Mouse (Mus musculus): ENCODE measurements around the gene Nit2. TPM values are rescaled to one million over a fixed set of nuclear protein-coding genes. Genes with fewer than 3 reads are reported as not detected.

The Nit2 gene
- polyA plus RNA-seq (2014; fragmentation: Nextera tagmentation; extraction: Ambion mirVana): 73.4 and 81.0 TPM in 2 replicates

- Histone ChIP-seq H3K4me1 (ENCODE audit: control insufficient read depth, insufficient read depth, low read length) (0 out of 2 replicates have a peak, but pooled peaks cover 3% of the 10 kb centered on the region), H3K36me3 (ENCODE audit: control insufficient read depth, insufficient read depth, low read length) (peaks cover 45% of the 10 kb centered on the region), H3K4me3 (ENCODE audit: low read depth, low read length) (peak within 1 kb of the TSS; percentile 88), H3K27me3 (replicated peaks; ENCODE audit: control insufficient read depth, insufficient read depth, low read length) (no peaks in the 10 kb centered on the region), H3K9ac (ENCODE audit: low read depth, low read length) (peak within 1 kb of the TSS; percentile 93), H3K27ac (replicated peaks; ENCODE audit: low read depth, low read length) (peak within 1 kb of the TSS; percentile 87), H3K4me2 (ENCODE audit: low read depth, low read length) (peak within 1 kb of the TSS; percentile 72), H3K9me3 (ENCODE audit: control insufficient read depth, low read length) (no peaks in the 10 kb centered on the region)
- DNase-seq (ENCODE audit: low spot score) (peak; percentile 94), ATAC-seq (ENCODE audit: low read depth) (peak; percentile 97)
- under 1% methylated on average over 41 of the region's 58 CpGs for WGBS
These were observed at the start of gene Nit2 for GRCm38 (mm10) chr16:57166611-57167513. Gene Nit2, minus strand, starts transcription at chr16:57167341.

DNA sequence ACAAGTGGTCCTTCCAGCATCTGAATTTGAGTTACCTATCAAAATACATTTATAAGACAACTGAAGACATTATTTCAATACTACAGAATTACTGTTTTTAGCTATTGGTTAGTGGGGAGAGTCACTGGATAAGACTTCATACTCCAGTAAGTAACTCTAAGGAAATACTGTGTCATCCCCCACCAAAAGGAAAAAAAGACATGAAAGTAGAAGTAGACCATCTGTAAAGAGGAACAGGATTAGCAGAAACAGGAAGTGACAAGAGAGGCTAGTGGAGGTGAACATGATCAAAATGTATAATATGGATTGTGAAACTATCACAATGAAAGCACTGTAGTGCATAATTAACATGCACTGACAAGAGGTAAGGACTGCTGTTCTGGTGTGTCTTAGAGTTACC, 48.8 kb upstream of the Nit2 start:
- no peaks in the 10 kb centered on the region for H3K4me1 ChIP-seq (ENCODE audit: control insufficient read depth, insufficient read depth, low read length)
- no peak for ATAC-seq (ENCODE audit: low read depth)
- no peak overlapping the region for H3K4me2 ChIP-seq (ENCODE audit: low read depth, low read length)
- no peaks in the 10 kb centered on the region for H3K27me3 ChIP-seq (replicated peaks; ENCODE audit: control insufficient read depth, insufficient read depth, low read length)
- no peaks in the 10 kb centered on the region for H3K9me3 ChIP-seq (ENCODE audit: control insufficient read depth, low read length)
- no peak for DNase-seq (ENCODE audit: low spot score)
- no peak overlapping the region for H3K27ac ChIP-seq (replicated peaks; ENCODE audit: low read depth, low read length)
- H3K4me3 ChIP-seq (ENCODE audit: low read depth, low read length): no peak overlapping the region
- H3K36me3 ChIP-seq (ENCODE audit: control insufficient read depth, insufficient read depth, low read length): peaks cover 47% of the 10 kb centered on the region
- no peak overlapping the region for H3K9ac ChIP-seq (ENCODE audit: low read depth, low read length)

DNA sequence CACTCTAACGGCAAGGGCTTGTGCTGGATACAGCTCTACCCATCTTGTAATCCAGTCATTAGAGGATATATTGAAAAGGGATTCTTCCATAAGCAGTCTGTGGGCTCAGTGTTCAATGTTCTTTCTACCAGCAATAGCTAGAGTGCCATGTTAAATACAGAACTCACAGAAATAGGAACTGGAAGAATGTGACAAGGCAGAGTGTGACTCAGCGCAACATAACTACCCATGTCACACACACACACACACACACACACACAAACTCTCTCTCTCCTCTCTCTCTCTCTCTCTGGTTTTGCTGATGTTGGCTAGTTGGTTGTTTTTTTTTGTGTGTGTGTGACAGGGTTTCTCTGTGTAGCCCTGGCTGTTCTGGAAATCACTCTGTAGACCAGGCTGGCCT, 43.9 kb upstream of the Nit2 start:
- no peak for ATAC-seq (ENCODE audit: low read depth)
- DNase-seq (ENCODE audit: low spot score): no peak
- Histone ChIP-seq H3K27me3 (replicated peaks; ENCODE audit: control insufficient read depth, insufficient read depth, low read length) (no peaks in the 10 kb centered on the region), H3K27ac (replicated peaks; ENCODE audit: low read depth, low read length) (no peak overlapping the region), H3K4me1 (ENCODE audit: control insufficient read depth, insufficient read depth, low read length) (no peaks in the 10 kb centered on the region), H3K36me3 (ENCODE audit: control insufficient read depth, insufficient read depth, low read length) (peaks cover 57% of the 10 kb centered on the region), H3K9ac (ENCODE audit: low read depth, low read length) (no peak overlapping the region), H3K4me2 (ENCODE audit: low read depth, low read length) (no peak overlapping the region), H3K4me3 (ENCODE audit: low read depth, low read length) (no peak overlapping the region), H3K9me3 (ENCODE audit: control insufficient read depth, low read length) (no peaks in the 10 kb centered on the region)
- 95% methylated on average over 2 of the region's 2 CpGs for WGBS

DNA sequence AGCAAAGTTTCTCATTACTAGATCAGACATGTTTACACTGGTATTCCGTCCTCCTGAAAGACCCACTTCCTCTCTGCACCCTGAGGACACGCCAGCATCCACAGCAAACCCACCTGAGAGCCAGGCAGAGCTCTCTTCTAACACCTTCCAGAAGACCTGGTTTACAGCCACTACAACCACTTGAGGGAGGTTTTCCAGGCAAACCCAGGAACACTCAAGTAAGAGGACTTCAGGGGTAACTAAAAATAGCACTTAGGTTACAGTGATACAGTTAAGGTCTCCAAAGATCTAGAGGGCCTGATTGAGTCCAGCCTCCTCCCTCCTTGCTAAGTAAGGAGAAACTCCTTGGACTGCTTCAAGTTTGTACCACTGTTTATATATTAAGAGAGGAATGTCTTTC, 41.2 kb upstream of the Nit2 start:
- Histone ChIP-seq H3K9me3 (ENCODE audit: control insufficient read depth, low read length) (no peaks in the 10 kb centered on the region), H3K4me3 (ENCODE audit: low read depth, low read length) (no peak overlapping the region), H3K27me3 (replicated peaks; ENCODE audit: control insufficient read depth, insufficient read depth, low read length) (no peaks in the 10 kb centered on the region), H3K27ac (replicated peaks; ENCODE audit: low read depth, low read length) (no peak overlapping the region), H3K36me3 (ENCODE audit: control insufficient read depth, insufficient read depth, low read length) (peaks cover 51% of the 10 kb centered on the region), H3K4me1 (ENCODE audit: control insufficient read depth, insufficient read depth, low read length) (no peaks in the 10 kb centered on the region), H3K4me2 (ENCODE audit: low read depth, low read length) (no peak overlapping the region), H3K9ac (ENCODE audit: low read depth, low read length) (no peak overlapping the region)
- DNase-seq (ENCODE audit: low spot score) (no peak), ATAC-seq (ENCODE audit: low read depth) (no peak)
- WGBS: 61% methylated on average over 2 of the region's 2 CpGs

GRCm38 (mm10) chr16:57197281-57197680, 30.1 kb upstream of the Nit2 start:
- H3K4me3 ChIP-seq (ENCODE audit: low read depth, low read length): no peak overlapping the region
- no peaks in the 10 kb centered on the region for H3K9me3 ChIP-seq (ENCODE audit: control insufficient read depth, low read length)
- 71% methylated on average over 3 of the region's 3 CpGs for WGBS
- DNase-seq (ENCODE audit: low spot score): no peak
- H3K27me3 ChIP-seq (replicated peaks; ENCODE audit: control insufficient read depth, insufficient read depth, low read length): no peaks in the 10 kb centered on the region
- ATAC-seq (ENCODE audit: low read depth): no peak
- no peak overlapping the region for H3K27ac ChIP-seq (replicated peaks; ENCODE audit: low read depth, low read length)
- H3K4me2 ChIP-seq (ENCODE audit: low read depth, low read length): no peak overlapping the region
- no peak overlapping the region for H3K9ac ChIP-seq (ENCODE audit: low read depth, low read length)
- H3K4me1 ChIP-seq (ENCODE audit: control insufficient read depth, insufficient read depth, low read length): no peaks in the 10 kb centered on the region
- peaks cover 53% of the 10 kb centered on the region for H3K36me3 ChIP-seq (ENCODE audit: control insufficient read depth, insufficient read depth, low read length)

DNA sequence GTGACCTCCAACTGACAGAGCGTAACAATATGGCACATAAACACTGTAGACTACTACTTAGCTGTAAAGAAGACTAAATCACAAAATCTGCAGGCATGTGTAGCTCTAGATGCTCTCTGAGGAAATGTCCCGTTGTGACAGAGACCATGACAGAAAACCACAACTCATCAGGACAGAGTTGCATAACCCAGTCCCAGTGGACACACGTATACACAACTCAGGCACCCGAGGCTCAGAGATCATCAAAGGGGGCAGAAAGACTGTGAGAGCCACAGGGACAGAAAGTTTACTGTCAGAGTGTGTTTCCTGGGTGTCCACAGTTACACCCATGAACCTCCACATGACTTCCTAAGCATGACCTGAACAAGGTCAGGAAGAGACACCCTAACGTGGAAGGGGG, 29.4 kb upstream of the Nit2 start:
- ATAC-seq (ENCODE audit: low read depth): no peak

GRCm38 (mm10) chr16:57191214-57191613, 24.1 kb upstream of the Nit2 start:
- H3K4me1 ChIP-seq (ENCODE audit: control insufficient read depth, insufficient read depth, low read length): no peaks in the 10 kb centered on the region
- H3K36me3 ChIP-seq (ENCODE audit: control insufficient read depth, insufficient read depth, low read length): peaks cover 64% of the 10 kb centered on the region
- ATAC-seq (ENCODE audit: low read depth) (no peak), DNase-seq (ENCODE audit: low spot score) (no peak)
- H3K4me3 ChIP-seq (ENCODE audit: low read depth, low read length): no peak overlapping the region
- no peaks in the 10 kb centered on the region for H3K9me3 ChIP-seq (ENCODE audit: control insufficient read depth, low read length)
- no peak overlapping the region for H3K27ac ChIP-seq (replicated peaks; ENCODE audit: low read depth, low read length)
- WGBS: 94% methylated on average over 14 of the region's 14 CpGs
- H3K4me2 ChIP-seq (ENCODE audit: low read depth, low read length): no peak overlapping the region
- no peaks in the 10 kb centered on the region for H3K27me3 ChIP-seq (replicated peaks; ENCODE audit: control insufficient read depth, insufficient read depth, low read length)
- H3K9ac ChIP-seq (ENCODE audit: low read depth, low read length): no peak overlapping the region

More for the DNA sequence above, 29.4 kb upstream of the Nit2 start:
- DNase-seq (ENCODE audit: low spot score): no peak
- 89% methylated on average over 5 of the region's 5 CpGs for WGBS
- Histone ChIP-seq H3K27ac (replicated peaks; ENCODE audit: low read depth, low read length) (no peak overlapping the region), H3K9ac (ENCODE audit: low read depth, low read length) (no peak overlapping the region), H3K9me3 (ENCODE audit: control insufficient read depth, low read length) (no peaks in the 10 kb centered on the region), H3K27me3 (replicated peaks; ENCODE audit: control insufficient read depth, insufficient read depth, low read length) (no peaks in the 10 kb centered on the region), H3K4me2 (ENCODE audit: low read depth, low read length) (no peak overlapping the region), H3K4me3 (ENCODE audit: low read depth, low read length) (no peak overlapping the region), H3K36me3 (ENCODE audit: control insufficient read depth, insufficient read depth, low read length) (peaks cover 60% of the 10 kb centered on the region), H3K4me1 (ENCODE audit: control insufficient read depth, insufficient read depth, low read length) (no peaks in the 10 kb centered on the region)

DNA sequence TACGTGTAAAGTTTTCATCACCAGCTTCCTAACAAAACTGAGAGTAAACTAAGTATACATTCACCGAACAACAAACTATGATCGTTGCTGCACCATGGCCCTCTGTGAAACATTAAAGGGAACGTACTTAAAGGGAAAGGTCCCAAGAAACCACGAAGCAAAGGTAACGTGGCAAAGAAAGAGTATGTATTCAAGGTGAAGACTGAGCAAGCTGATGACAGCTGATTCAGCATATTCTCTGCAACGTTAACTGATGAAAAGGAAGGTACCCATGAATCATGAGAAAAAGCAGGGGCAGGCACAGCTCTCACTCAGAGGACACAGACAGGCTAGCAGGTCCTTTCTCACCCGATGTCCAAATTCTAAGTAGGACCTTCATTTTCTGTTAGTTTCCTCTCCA, 23.2 kb upstream of the Nit2 start:
- H3K27me3 ChIP-seq (replicated peaks; ENCODE audit: control insufficient read depth, insufficient read depth, low read length): no peaks in the 10 kb centered on the region
- H3K9me3 ChIP-seq (ENCODE audit: control insufficient read depth, low read length): no peaks in the 10 kb centered on the region
- peaks cover 72% of the 10 kb centered on the region for H3K36me3 ChIP-seq (ENCODE audit: control insufficient read depth, insufficient read depth, low read length)
- H3K4me3 ChIP-seq (ENCODE audit: low read depth, low read length): no peak overlapping the region
- ATAC-seq (ENCODE audit: low read depth): no peak
- DNase-seq (ENCODE audit: low spot score): no peak
- no peak overlapping the region for H3K9ac ChIP-seq (ENCODE audit: low read depth, low read length)
- H3K27ac ChIP-seq (replicated peaks; ENCODE audit: low read depth, low read length): no peak overlapping the region
- H3K4me2 ChIP-seq (ENCODE audit: low read depth, low read length): no peak overlapping the region
- no peaks in the 10 kb centered on the region for H3K4me1 ChIP-seq (ENCODE audit: control insufficient read depth, insufficient read depth, low read length)
- 95% methylated on average over 8 of the region's 8 CpGs for WGBS

- Histone ChIP-seq H3K27me3 (replicated peaks; ENCODE audit: control insufficient read depth, insufficient read depth, low read length) (no peaks in the 10 kb centered on the region), H3K9me3 (ENCODE audit: control insufficient read depth, low read length) (no peaks in the 10 kb centered on the region), H3K36me3 (ENCODE audit: control insufficient read depth, insufficient read depth, low read length) (peaks cover 70% of the 10 kb centered on the region), H3K9ac (ENCODE audit: low read depth, low read length) (no peak overlapping the region), H3K4me1 (ENCODE audit: control insufficient read depth, insufficient read depth, low read length) (no peaks in the 10 kb centered on the region), H3K4me3 (ENCODE audit: low read depth, low read length) (no peak overlapping the region), H3K27ac (replicated peaks; ENCODE audit: low read depth, low read length) (no peak overlapping the region), H3K4me2 (ENCODE audit: low read depth, low read length) (no peak overlapping the region)
- 86% methylated on average over 2 of the region's 2 CpGs for WGBS
- ATAC-seq (ENCODE audit: low read depth) (no peak), DNase-seq (ENCODE audit: low spot score) (no peak)
These were observed 22.4 kb upstream of the Nit2 start for GRCm38 (mm10) chr16:57189493-57189892.
